Mouse (Mus musculus) spleen, postnatal 0 days (tissue): ENCODE data around the gene Igf2bp1. TPM values are rescaled to one million over a fixed set of nuclear protein-coding genes. Genes with fewer than 3 reads are reported as not detected.

Experiments used
- polyA plus RNA-seq: library from polyadenylated mRNA; unstranded; fragments of >200 nt; fragmentation: Nextera tagmentation; extraction: Ambion mirVana; gene quantifications from 2 replicates; pipeline ENCODE4 v1.2.1, GENCODE M21; 2015

The Igf2bp1 gene
- 1.6 and 1.7 TPM in 2 replicates for polyA plus RNA-seq

GRCm38 (mm10) chr11:96005403-96006271 is at the start of gene Igf2bp1:
Igf2bp1 (minus strand) TSS chr11:96005940.

GRCm38 (mm10) chr11:96034596-96035052 is 28.9 kb upstream of the Igf2bp1 start, which contains the start of gene Snf8:
Snf8 (plus strand) TSS chr11:96034885.

GRCm38 (mm10) chr11:95914571-95914991 is 91.2 kb downstream of the Igf2bp1 start, which contains the start of gene B4galnt2:
B4galnt2 (minus strand) TSS chr11:95914891.

Other genes with a start within 250 kb of the Igf2bp1 start
- gene Phospho1, start 181.4 kb downstream of the Igf2bp1 start, polyA plus RNA-seq = 4.4 and 5.4 TPM in 2 replicates
- 45.6 and 53.0 TPM in 2 replicates for gene Gngt2, start 168.7 kb downstream of the Igf2bp1 start, polyA plus RNA-seq
- gene Abi3, start 163.5 kb downstream of the Igf2bp1 start, polyA plus RNA-seq = 10.3 and 17.7 TPM in 2 replicates
- gene B4galnt2, start 91.0 kb downstream of the Igf2bp1 start, polyA plus RNA-seq = 0.29 and 0.55 TPM in 2 replicates
- not detected in 2 replicates for gene Gip, start 18.6 kb upstream of the Igf2bp1 start, polyA plus RNA-seq
- gene Snf8, start 28.9 kb upstream of the Igf2bp1 start, polyA plus RNA-seq = 76.6 and 81.0 TPM in 2 replicates
- 14.7 and 15.6 TPM in 2 replicates for gene Ube2z, start 59.4 kb upstream of the Igf2bp1 start, polyA plus RNA-seq
- 505 and 507 TPM in 2 replicates for gene Atp5g1, start 69.7 kb upstream of the Igf2bp1 start, polyA plus RNA-seq
- gene Calcoco2, start 106.0 kb upstream of the Igf2bp1 start, polyA plus RNA-seq = not detected in 2 replicates
- gene Ttll6, start 127.8 kb upstream of the Igf2bp1 start, polyA plus RNA-seq = not detected in 2 replicates
- gene Hoxb13, start 188.4 kb upstream of the Igf2bp1 start, polyA plus RNA-seq = not detected in 2 replicates